Mouse (Mus musculus) adrenal gland, postnatal 25 days (tissue): ENCODE results near the gene Nprl3. TPM values are rescaled to one million over a fixed set of nuclear protein-coding genes. Genes with fewer than 3 reads are reported as not detected.

Source experiments
- DNase-seq: peaks from one replicate; pipeline ENCODE4 v3.0.0; 2021; ENCODE audit warnings: mixed read lengths
- total RNA-seq: library from RNA; stranded (reverse); gene quantifications from 2 replicates; pipeline ENCODE4 v1.2.3, GENCODE M21; 2021

Gene Nprl3
- total RNA-seq, 1 experiment from 2014 or later, result 83.9 TPM

GRCm38 (mm10) chr11:32244617-32245016 lies 22.9 kb downstream of the Nprl3 start:
- no peak for DNase-seq

- no peak for DNase-seq
Observed at GRCm38 (mm10) chr11:32244064-32244463, 23.4 kb downstream of the Nprl3 start.

GRCm38 (mm10) chr11:32243205-32243955 lies 24.1 kb downstream of the Nprl3 start:
- DNase-seq, result no peak

- DNase-seq, result no peak
Observed at GRCm38 (mm10) chr11:32242209-32242608, 25.3 kb downstream of the Nprl3 start.

GRCm38 (mm10) chr11:32241391-32241790 lies 26.1 kb downstream of the Nprl3 start:
- no peak for DNase-seq

- peak; percentile 72 for DNase-seq
Observed at GRCm38 (mm10) chr11:32238093-32238860, 29.2 kb downstream of the Nprl3 start.

- DNase-seq, result no peak
Observed at GRCm38 (mm10) chr11:32237411-32237795, 30.1 kb downstream of the Nprl3 start.

GRCm38 (mm10) chr11:32236712-32237410 lies 30.6 kb downstream of the Nprl3 start:
- peak; percentile 68 for DNase-seq

- no peak for DNase-seq
Observed at GRCm38 (mm10) chr11:32236132-32236531, 31.4 kb downstream of the Nprl3 start.

- peak; percentile 69 for DNase-seq
Observed at GRCm38 (mm10) chr11:32235646-32236045, 31.9 kb downstream of the Nprl3 start.

GRCm38 (mm10) chr11:32234816-32235485 lies 32.6 kb downstream of the Nprl3 start:
- DNase-seq, result no peak

- DNase-seq, result no peak
Observed at GRCm38 (mm10) chr11:32233895-32234294, 33.6 kb downstream of the Nprl3 start.

GRCm38 (mm10) chr11:32232848-32233247 lies 34.7 kb downstream of the Nprl3 start:
- DNase-seq, result no peak

GRCm38 (mm10) chr11:32231125-32231524 lies 36.4 kb downstream of the Nprl3 start:
- DNase-seq, result no peak

GRCm38 (mm10) chr11:32230220-32230619 lies 37.3 kb downstream of the Nprl3 start:
- DNase-seq, result no peak

GRCm38 (mm10) chr11:32228292-32228845 lies 39.1 kb downstream of the Nprl3 start:
- DNase-seq, result no peak

- no peak for DNase-seq
Observed at GRCm38 (mm10) chr11:32227555-32227954, 40.0 kb downstream of the Nprl3 start.

- no peak for DNase-seq
Observed at GRCm38 (mm10) chr11:32227041-32227440, 40.5 kb downstream of the Nprl3 start.

GRCm38 (mm10) chr11:32226124-32226871 lies 41.2 kb downstream of the Nprl3 start, which contains the start of gene Mpg:
Gene Mpg (plus strand): TSS chr11:32226505.
- DNase-seq, result peak; percentile 92

GRCm38 (mm10) chr11:32225222-32226104 lies 42.0 kb downstream of the Nprl3 start:
- DNase-seq, result no peak
